Mouse (Mus musculus) spleen, adult 2 months (tissue): ENCODE measurements around the gene Fitm1.

ENCODE experiments used
- CTCF ChIP-seq: fragments of 200-500 bp; IDR thresholded peaks from 2 replicates; pipeline ENCODE4 v1.5.1; 2011; ENCODE audit warnings: mild to moderate bottlenecking, inconsistent platforms; ENCODE audit not compliant: insufficient read depth, insufficient read length, insufficient replicate concordance; ENCODE audit errors: extremely low read depth
- POLR2A ChIP-seq: fragments of 200-500 bp; IDR thresholded peaks from 2 replicates; pipeline ENCODE4 v1.6.1; 2011; ENCODE audit warnings: low read depth, low read length, inconsistent platforms

DNA sequence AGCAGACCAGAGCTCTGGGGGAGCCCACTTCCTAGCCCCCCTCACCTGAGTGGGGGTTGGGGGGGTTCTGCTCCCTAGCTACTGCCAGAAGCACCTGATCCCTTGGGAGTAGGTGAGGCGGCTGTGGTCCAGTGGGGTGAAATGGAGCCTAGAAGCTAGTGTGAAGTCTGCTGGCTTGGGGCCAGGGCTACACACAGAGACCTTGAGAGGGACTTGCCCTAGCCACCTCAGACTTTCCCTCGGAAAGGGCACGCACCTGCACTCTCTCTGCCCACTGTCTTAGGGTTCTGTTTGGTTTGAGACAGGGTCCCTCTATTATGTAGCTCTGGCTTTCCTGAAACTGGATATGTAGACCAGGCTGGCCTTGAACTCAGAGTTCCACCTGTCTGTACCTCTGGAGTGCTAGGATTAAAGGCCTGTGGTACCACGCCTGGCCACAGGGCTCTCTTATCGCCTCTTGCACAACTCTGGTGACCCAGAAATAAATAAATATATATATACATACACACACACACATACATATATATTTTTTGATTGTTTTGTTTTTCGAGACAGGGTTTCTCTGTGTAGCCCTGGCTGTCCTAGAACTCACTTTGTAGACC, 3.4 kb downstream of the Fitm1 start:
- TF ChIP-seq POLR2A (no peak), CTCF (no peak)
